Mouse (Mus musculus) myocyte (in vitro differentiated cells): ENCODE measurements around the gene Phgr1. TPM values are rescaled to one million over a fixed set of nuclear protein-coding genes. Genes with fewer than 3 reads are reported as not detected.

Source experiments
- H3K27me3 ChIP-seq: one replicate; pipeline ENCODE4 v1.6.1; 2011; ENCODE audit not compliant: control insufficient read depth, insufficient read depth, insufficient read length
- H3K36me3 ChIP-seq: one replicate; pipeline ENCODE4 v1.6.1; 2011; ENCODE audit not compliant: control insufficient read depth, insufficient read depth
- H3K4me2 ChIP-seq: one replicate; pipeline ENCODE4 v1.6.1; 2011; ENCODE audit warnings: low read depth, control low read depth
- H3K4me3 ChIP-seq: one replicate; pipeline ENCODE4 v1.5.1; 2011; ENCODE audit warnings: mild to moderate bottlenecking, control low read depth, moderate library complexity
- H3K79me2 ChIP-seq: one replicate; pipeline ENCODE4 v1.6.1; 2011; ENCODE audit not compliant: control insufficient read depth, insufficient read depth
- H3ac ChIP-seq: one replicate; pipeline ENCODE4 v1.6.1; 2011; ENCODE audit not compliant: control insufficient read depth, insufficient read length
- CEBPB ChIP-seq: IDR thresholded peaks from 2 replicates; pipeline ENCODE4 v1.6.1; 2011; ENCODE audit warnings: mild to moderate bottlenecking, moderate library complexity; ENCODE audit not compliant: poor library complexity, insufficient read depth, severe bottlenecking
- E2F4 ChIP-seq: IDR thresholded peaks from one replicate; pipeline ENCODE4 v1.6.1; 2011; ENCODE audit warnings: mild to moderate bottlenecking, control low read depth, moderate library complexity; ENCODE audit not compliant: insufficient read depth
- MAX ChIP-seq: IDR thresholded peaks from one replicate; pipeline ENCODE4 v1.6.1; 2011; ENCODE audit warnings: low read depth, mild to moderate bottlenecking, control low read depth
- MYOD1 ChIP-seq, 3 experiments: IDR thresholded peaks; one replicate each; pipeline ENCODE4 v1.6.1; 2011; ENCODE audit warnings: control low read depth in 2 of 3, low read depth in 2 of 3, mild to moderate bottlenecking in 2 of 3, moderate library complexity in 1 of 3; ENCODE audit not compliant: insufficient read length in 2 of 3, control insufficient read depth in 1 of 3
- MYOG ChIP-seq, 3 experiments: IDR thresholded peaks; one replicate each; pipeline ENCODE4 v1.6.1; 2011; ENCODE audit warnings: control low read depth in 2 of 3, low read depth in 2 of 3, mild to moderate bottlenecking in 2 of 3; ENCODE audit not compliant: insufficient read length in 2 of 3, control insufficient read depth in 1 of 3, insufficient read depth in 1 of 3
- POLR2A ChIP-seq: IDR thresholded peaks from one replicate; pipeline ENCODE4 v1.6.1; 2011; ENCODE audit warnings: low read depth, mild to moderate bottlenecking, control low read depth, moderate library complexity; ENCODE audit not compliant: insufficient read length
- POLR2AphosphoS2 ChIP-seq: IDR thresholded peaks from one replicate; pipeline ENCODE4 v1.6.1; 2011; ENCODE audit warnings: low read depth, control low read depth; ENCODE audit not compliant: insufficient read length
- REST ChIP-seq: IDR thresholded peaks from one replicate; pipeline ENCODE4 v1.6.1; 2011; ENCODE audit warnings: mild to moderate bottlenecking, control low read depth, moderate library complexity; ENCODE audit not compliant: insufficient read depth, insufficient read length
- SRF ChIP-seq: IDR thresholded peaks from one replicate; pipeline ENCODE4 v1.6.1; 2011; ENCODE audit warnings: low read depth; ENCODE audit not compliant: control insufficient read depth, insufficient read length
- TCF12 ChIP-seq: IDR thresholded peaks from one replicate; pipeline ENCODE4 v1.6.1; 2011; ENCODE audit warnings: mild to moderate bottlenecking, control low read depth; ENCODE audit not compliant: poor library complexity, insufficient read depth, severe bottlenecking
- TCF3 ChIP-seq: IDR thresholded peaks from one replicate; pipeline ENCODE4 v1.6.1; 2011; ENCODE audit warnings: low read depth, control low read depth; ENCODE audit not compliant: insufficient read length
- USF1 ChIP-seq: IDR thresholded peaks from one replicate; pipeline ENCODE4 v1.6.1; 2011; ENCODE audit warnings: low read depth, mild to moderate bottlenecking, control low read depth, moderate library complexity
- polyA plus RNA-seq: library from polyadenylated mRNA; unstranded; fragments of >200 nt; fragmentation: generic; extraction: Trizol; gene quantifications from one replicate; pipeline ENCODE4 v1.2.1, GENCODE M21; 2012; ENCODE audit warnings: missing spikeins

Phgr1 gene
- polyA plus RNA-seq, 1 experiment, result not detected

DNA sequence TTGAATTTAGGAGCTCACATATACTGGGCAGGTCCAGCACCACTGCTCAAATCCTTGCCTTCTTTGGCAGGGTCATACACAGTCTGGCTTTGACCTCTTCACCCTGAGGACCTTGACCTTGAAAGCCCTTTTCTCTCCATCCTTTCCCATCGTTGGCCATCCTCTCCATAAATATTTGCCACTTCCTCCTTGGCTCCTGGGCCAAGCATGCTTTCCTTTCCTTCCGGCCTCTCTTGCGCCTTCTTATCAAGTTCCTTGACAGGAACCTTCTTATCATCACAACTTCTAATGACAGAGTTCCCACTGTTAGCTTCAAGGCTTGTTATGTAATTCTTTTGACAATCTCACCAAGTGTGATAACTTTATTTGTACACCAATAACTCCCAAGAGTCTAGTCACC is 32.6 kb downstream of the Phgr1 start:
- no peaks in the 10 kb centered on the region for H3K79me2 ChIP-seq
- H3K36me3 ChIP-seq, result no peaks in the 10 kb centered on the region
- no peak overlapping the region for H3K4me2 ChIP-seq
- TF ChIP-seq MYOD1 (IDR thresholded peaks at IDR 0.05; ENCODE audit: control insufficient read depth in 1 of 3, insufficient read length in 2 of 3, low read depth in 2 of 3), result no peak
- TF ChIP-seq REST, result no peak
- no peak for TF ChIP-seq TCF12
- no peak for TF ChIP-seq USF1
- TF ChIP-seq MAX, result no peak
- TF ChIP-seq SRF, result no peak
- no peak for TF ChIP-seq POLR2A
- TF ChIP-seq TCF3, result no peak
- no peak overlapping the region for H3K4me3 ChIP-seq
- no peak overlapping the region for H3ac ChIP-seq
- no peaks in the 10 kb centered on the region for H3K27me3 ChIP-seq

DNA sequence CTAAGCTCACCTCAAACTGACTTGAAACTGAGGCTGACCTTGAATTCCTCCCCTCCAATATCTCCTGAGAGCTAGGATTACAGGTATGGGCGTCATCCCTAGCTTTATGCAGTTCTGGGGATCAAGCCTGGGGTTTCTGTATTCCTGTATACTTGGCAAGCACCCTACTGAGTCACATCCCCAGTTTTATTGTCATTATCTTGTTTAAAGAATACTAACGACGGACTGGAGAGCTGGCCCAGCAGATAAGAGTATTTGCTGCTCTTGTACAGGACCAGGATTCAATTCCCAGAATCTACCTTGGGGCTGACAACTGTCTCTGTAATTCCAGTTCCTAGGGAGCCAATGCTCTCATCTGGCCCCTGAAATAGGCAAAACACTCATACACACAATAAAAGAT is 33.2 kb downstream of the Phgr1 start:
- no peaks in the 10 kb centered on the region for H3K36me3 ChIP-seq
- H3K4me3 ChIP-seq, result no peak overlapping the region
- no peaks in the 10 kb centered on the region for H3K79me2 ChIP-seq
- no peak overlapping the region for H3ac ChIP-seq
- TF ChIP-seq CEBPB (no peak), REST (no peak), POLR2AphosphoS2 (no peak), E2F4 (no peak), TCF12 (no peak), SRF (no peak), MYOD1 (IDR thresholded peaks at IDR 0.05; ENCODE audit: control insufficient read depth in 1 of 3, insufficient read length in 2 of 3, low read depth in 2 of 3) (no peak), MAX (no peak), MYOG (IDR thresholded peaks at IDR 0.05; ENCODE audit: control insufficient read depth in 1 of 3, insufficient read depth in 1 of 3, insufficient read length in 2 of 3, low read depth in 2 of 3) (no peak), TCF3 (no peak)
- H3K4me2 ChIP-seq, result no peak overlapping the region
- no peaks in the 10 kb centered on the region for H3K27me3 ChIP-seq

DNA sequence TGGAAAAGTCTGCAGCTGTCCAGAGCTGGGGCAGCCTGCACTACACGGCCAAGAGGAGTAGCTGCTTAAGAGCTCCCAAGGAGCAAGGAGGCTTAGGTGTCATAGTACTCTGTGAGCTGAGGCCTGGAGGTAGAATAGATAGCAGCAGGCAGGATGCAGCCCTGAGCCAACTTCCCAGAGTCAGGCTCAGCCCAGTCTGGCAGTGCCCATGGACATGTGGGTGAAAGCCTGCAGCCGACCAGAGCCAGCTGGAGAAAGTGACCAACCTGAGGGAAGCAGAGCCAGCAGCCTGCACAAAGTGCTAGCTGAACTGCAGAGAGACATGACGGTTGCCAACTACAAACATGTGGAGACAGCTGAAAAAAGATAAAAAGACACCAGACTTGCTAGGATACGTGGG is 34.3 kb downstream of the Phgr1 start:
- TF ChIP-seq POLR2A (no peak), MAX (no peak), TCF12 (no peak), E2F4 (no peak), REST (no peak), MYOD1 (IDR thresholded peaks at IDR 0.05; ENCODE audit: control insufficient read depth in 1 of 3, insufficient read length in 2 of 3, low read depth in 2 of 3) (no peak)
- Histone ChIP-seq H3K36me3 (no peaks in the 10 kb centered on the region), H3K79me2 (no peaks in the 10 kb centered on the region), H3K4me3 (no peak overlapping the region), H3K27me3 (no peaks in the 10 kb centered on the region), H3ac (no peak overlapping the region), H3K4me2 (no peak overlapping the region)

DNA sequence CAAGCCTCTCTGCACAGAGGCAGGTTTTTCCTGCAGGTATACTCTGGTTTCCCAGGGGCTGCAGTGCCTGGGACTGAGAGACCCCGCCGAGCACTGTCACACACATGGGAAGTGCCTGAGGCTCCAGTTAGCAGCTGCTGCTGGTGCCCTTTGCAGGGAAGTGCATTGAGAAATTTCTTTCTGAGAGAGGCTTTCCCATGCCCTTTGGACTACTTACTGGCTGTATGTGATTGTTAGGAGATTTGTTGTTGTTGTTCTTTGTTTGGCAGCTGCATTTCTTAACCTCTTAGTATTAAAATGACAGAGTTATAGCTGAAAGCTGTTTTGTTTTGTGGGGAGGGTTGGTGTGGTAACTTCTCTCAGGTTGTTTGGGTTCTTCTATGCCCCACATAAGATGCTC is 38.3 kb downstream of the Phgr1 start:
- Histone ChIP-seq H3K36me3 (no peaks in the 10 kb centered on the region), H3K27me3 (no peaks in the 10 kb centered on the region), H3ac (no peak overlapping the region), H3K4me2 (no peak overlapping the region), H3K4me3 (no peak overlapping the region), H3K79me2 (peaks cover 6% of the 10 kb centered on the region)
- TF ChIP-seq USF1 (no peak), TCF12 (no peak), POLR2A (no peak), REST (no peak), POLR2AphosphoS2 (no peak), SRF (no peak), CEBPB (no peak), MYOG (IDR thresholded peaks at IDR 0.05; ENCODE audit: control insufficient read depth in 1 of 3, insufficient read depth in 1 of 3, insufficient read length in 2 of 3, low read depth in 2 of 3) (no peak), TCF3 (no peak), MYOD1 (IDR thresholded peaks at IDR 0.05; ENCODE audit: control insufficient read depth in 1 of 3, insufficient read length in 2 of 3, low read depth in 2 of 3) (no peak), MAX (no peak), E2F4 (no peak)

DNA sequence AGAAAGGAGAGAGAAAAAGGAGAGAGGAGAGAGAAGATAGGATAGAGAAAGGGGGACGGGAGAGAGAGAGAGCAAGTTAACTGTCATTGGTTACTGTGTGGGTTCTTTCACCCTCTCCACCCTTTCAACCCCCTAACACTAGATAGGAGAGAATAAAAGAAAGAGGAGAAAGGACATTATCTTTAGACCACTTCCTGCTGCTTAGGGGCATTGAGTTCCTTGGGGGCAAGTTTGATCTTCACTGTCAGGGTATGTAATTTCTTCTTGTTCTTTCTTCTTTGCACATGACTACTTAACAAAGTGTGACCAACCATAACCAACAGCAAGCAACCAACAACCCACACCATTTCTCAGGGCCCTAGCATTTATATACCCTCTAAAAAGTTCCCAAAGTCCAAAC is 40.2 kb downstream of the Phgr1 start:
- no peak overlapping the region for H3K4me2 ChIP-seq
- no peaks in the 10 kb centered on the region for H3K27me3 ChIP-seq
- no peaks in the 10 kb centered on the region for H3K36me3 ChIP-seq
- TF ChIP-seq MAX (no peak), MYOG (IDR thresholded peaks at IDR 0.05; ENCODE audit: control insufficient read depth in 1 of 3, insufficient read depth in 1 of 3, insufficient read length in 2 of 3, low read depth in 2 of 3) (no peak), USF1 (no peak), POLR2AphosphoS2 (no peak), POLR2A (no peak), MYOD1 (IDR thresholded peaks at IDR 0.05; ENCODE audit: control insufficient read depth in 1 of 3, insufficient read length in 2 of 3, low read depth in 2 of 3) (no peak), SRF (no peak), CEBPB (no peak), REST (no peak), E2F4 (no peak), TCF3 (no peak), TCF12 (no peak)
- peaks cover 6% of the 10 kb centered on the region for H3K79me2 ChIP-seq
- no peak overlapping the region for H3ac ChIP-seq
- H3K4me3 ChIP-seq, result no peak overlapping the region
